Mouse (Mus musculus): Measurements from ENCODE around the gene Pik3r5.
A peak's percentile ranks its signal among the peaks of the same experiment; 100 is the strongest.

- TF ChIP-seq POLR2A (IDR thresholded peaks at IDR 0.05; ENCODE audit: low read depth, low read length) = peak; percentile 86
- TF ChIP-seq CTCF (conservative IDR thresholded peaks at IDR 0.05 in 1 of 2, IDR thresholded peaks at IDR 0.05 in 1 of 2; ENCODE audit: low read depth in 2 of 2, low read length in 2 of 2) = no peak
- no peak for TF ChIP-seq ZC3H11A (IDR thresholded peaks at IDR 0.05; ENCODE audit: low read depth, low read length)
- TF ChIP-seq TBP (conservative IDR thresholded peaks at IDR 0.05; ENCODE audit: low read depth, low read length) = peak; percentile 92; the same call in 1 of the 2 replicates
- no peak for TF ChIP-seq MYC (IDR thresholded peaks at IDR 0.05; ENCODE audit: low read depth, low read length)
- 0 out of 2 replicates have a peak, but pooled peaks have one; percentile 42 for TF ChIP-seq MXI1 (IDR thresholded peaks at IDR 0.05; ENCODE audit: low read depth, low read length)
- TF ChIP-seq MAFK (IDR thresholded peaks at IDR 0.05; ENCODE audit: insufficient replicate concordance, low read length) = no peak
- TF ChIP-seq GABPA (IDR thresholded peaks at IDR 0.05; ENCODE audit: insufficient replicate concordance, low read depth, low read length) = no peak
- peak; percentile 96 for TF ChIP-seq NELFE (IDR thresholded peaks at IDR 0.05; ENCODE audit: low read depth, low read length)
Measured at GRCm38 (mm10) chr11:68502902-68503629, 71.1 kb downstream of the Pik3r5 start, which contains the start of gene Pik3r6.

All from CH12.LX (cell line).